Mouse (Mus musculus): Measurements from ENCODE around the gene Btbd35f5. TPM values are rescaled to one million over a fixed set of nuclear protein-coding genes. Genes with fewer than 3 reads are reported as not detected.

The Btbd35f5 gene
- not detected in 2 replicates for polyA plus RNA-seq (2012; rRNA removed)

GRCm38 (mm10) chrX:32973597-32973996 lies at the start of gene Btbd35f5:
Gene Btbd35f5, plus strand, starts transcription at chrX:32973897.

GRCm38 (mm10) chrX:32941468-32941867 lies 32.2 kb upstream of the Btbd35f5 start, which contains the start of gene Gm21789:
Gene Gm21789, plus strand, starts transcription at chrX:32941768.

Other genes starting within 250 kb of the Btbd35f5 start
- not detected in 2 replicates for gene Btbd35f21, start 247.8 kb upstream of the Btbd35f5 start, polyA plus RNA-seq (2012; rRNA removed)
- gene Btbd35f30, start 79.3 kb upstream of the Btbd35f5 start, polyA plus RNA-seq (2012; rRNA removed): not detected in 2 replicates
- gene Gm21789, start 32.1 kb upstream of the Btbd35f5 start, polyA plus RNA-seq (2012; rRNA removed): not detected in 2 replicates

Measured in ovary, adult 2 months (tissue).